Mouse (Mus musculus) G1E (cell line): ENCODE data around the gene Gm47841.

Experiments used
- CTCF ChIP-seq: IDR thresholded peaks from 2 replicates; pipeline ENCODE4 v1.5.1; 2012; ENCODE audit warnings: low read depth, low read length, inconsistent platforms, mixed read lengths
- GATA1 ChIP-seq: IDR thresholded peaks from 2 replicates; pipeline ENCODE4 v1.6.1; 2012; ENCODE audit warnings: borderline replicate concordance, low read length, inconsistent platforms, mixed read lengths
- POLR2AphosphoS5 ChIP-seq: IDR thresholded peaks from 2 replicates; pipeline ENCODE4 v1.6.1; 2012; ENCODE audit warnings: low read depth, low read length, inconsistent platforms; ENCODE audit not compliant: insufficient replicate concordance
- TAL1 ChIP-seq: conservative IDR thresholded peaks from 2 replicates; pipeline ENCODE4 v1.6.1; 2012; ENCODE audit warnings: low read depth, low read length, inconsistent platforms, mixed read lengths

DNA sequence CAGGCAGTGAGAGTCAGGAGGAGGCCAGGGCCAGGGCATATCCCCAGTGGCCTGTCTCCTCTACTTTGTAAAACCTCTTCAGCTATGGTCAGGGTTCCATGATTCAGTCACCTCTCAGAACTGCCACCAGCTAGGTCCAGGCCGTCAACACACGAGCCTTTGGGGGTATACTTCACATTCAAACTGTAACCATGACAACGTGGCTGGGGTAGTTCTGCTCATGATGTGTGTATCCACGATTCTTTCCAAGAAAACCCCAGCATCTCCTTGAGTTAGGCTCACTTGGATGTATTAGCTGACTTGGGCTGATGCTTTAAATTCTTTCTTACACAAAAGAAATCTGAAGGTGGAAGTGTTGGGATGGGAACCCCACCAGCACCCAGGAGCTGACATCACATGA is 41.1 kb upstream of the Gm47841 start:
- TF ChIP-seq CTCF (no peak), GATA1 (no peak), POLR2AphosphoS5 (no peak), TAL1 (no peak)
